Comparison of ENCODE assay signal across 9 mouse cellular contexts in genomic region chr16:45196816-45197215, GRCm38 (mm10). TPM values are rescaled to one million over a fixed set of nuclear protein-coding genes. Genes with fewer than 3 reads are reported as not detected.
DNase-seq lines count a peak whose midpoint lies in the region; ATAC-seq and TF ChIP-seq lines count a peak whose summit lies in the region.
"Had no signal": no experiment of that assay in that cellular context is flagged by ENCODE, and none has a peak within 500 bp of the region (broad histone marks: within the 10 kb centered on the region; RNA-seq: fewer than 3 reads in every experiment).

No protein-coding gene starts in this region.

- H3K4me1 ChIP-seq in G1E (ENCODE audit: insufficient read depth, low read depth, low read length), result no peaks in the 10 kb centered on the region
- H3K4me1 ChIP-seq in lung, embryonic 14.5 days (ENCODE audit: insufficient read depth), result no peaks in the 10 kb centered on the region

- peak; percentile 5 for DNase-seq in G1E (ENCODE audit: low spot score)
- peak; percentile 90 for DNase-seq in brain, adult 2 months (ENCODE audit: low read depth, low spot score)
- peak; percentile 52 for DNase-seq in fibroblast of lung, adult 2 months (ENCODE audit: low read depth)
- DNase-seq in heart, postnatal 4 days, result peak; percentile 75
- DNase-seq in large intestine, adult 2 months (ENCODE audit: low read depth, low spot score), result peak; percentile 31
- DNase-seq in lung, embryonic 14.5 days, result peak; percentile 97
- DNase-seq in ovary, postnatal 36 days (ENCODE audit: low spot score), result peak; percentile 13
- DNase-seq in yolk sac, embryonic 10.5 days (ENCODE audit: low spot score), result peak; percentile 31

- H3K27ac ChIP-seq in lung, embryonic 14.5 days (ENCODE audit: low read depth), result no peak overlapping the region
- H3K27ac ChIP-seq: macrophage had no signal

- peak; percentile 41; the same call in 1 of the 2 replicates for ATAC-seq in G1E (ENCODE audit: extremely low read depth, insufficient number of reproducible peaks, low FRiP score, poor library complexity, severe bottlenecking)
- peak; percentile 69 for ATAC-seq in lung, embryonic 14.5 days (ENCODE audit: insufficient read depth)

- no peaks in the 10 kb centered on the region for H3K36me3 ChIP-seq in G1E (replicated peaks)
- no peaks in the 10 kb centered on the region for H3K36me3 ChIP-seq in lung, embryonic 14.5 days (ENCODE audit: insufficient read depth)

- no peaks in the 10 kb centered on the region for H3K27me3 ChIP-seq in G1E (ENCODE audit: insufficient read depth, low read length)
- H3K27me3 ChIP-seq in lung, embryonic 14.5 days (ENCODE audit: insufficient read depth, low read length), result no peaks in the 10 kb centered on the region

- no peak overlapping the region for H3K9ac ChIP-seq in lung, embryonic 14.5 days

- 34% methylated on average over 6 of the region's 6 CpGs for WGBS in large intestine, adult 2 months
- WGBS in lung, embryonic 14.5 days, result 31% methylated on average over 6 of the region's 6 CpGs

- H3K4me3 ChIP-seq in G1E (ENCODE audit: low read depth, low read length), result no peak overlapping the region
- no peak overlapping the region for H3K4me3 ChIP-seq in lung, embryonic 14.5 days (ENCODE audit: low read depth, low read length)

- TF ChIP-seq CTCF in G1E (IDR thresholded peaks at IDR 0.05; ENCODE audit: low read depth, low read length), result peak; percentile 69
- peak; percentile 90 for TF ChIP-seq CTCF in lung, embryonic 14.5 days (IDR thresholded peaks at IDR 0.05; ENCODE audit: low read depth)

- H3K4me2 ChIP-seq in lung, embryonic 14.5 days, result no peak overlapping the region

- H3K9me3 ChIP-seq in G1E (replicated peaks), result no peaks in the 10 kb centered on the region
- H3K9me3 ChIP-seq in lung, embryonic 14.5 days (ENCODE audit: low read depth, low read length), result no peaks in the 10 kb centered on the region

RNA-seq across cellular contexts. Expression of gene Btla, which starts 27.3 kb away (rescaled TPM):
- not detected in 2 replicates for total RNA-seq in G1E (2014; fragmentation: Nextera tagmentation)
- total RNA-seq in G1E (2017), result 0.12 and 0.22 TPM in 2 replicates
- polyA plus RNA-seq in G1E (2012), result not detected in 2 replicates
- under 1 TPM; 0.25 to 0.26 TPM for total RNA-seq in heart, postnatal 4 days (2021)
- polyA plus RNA-seq in large intestine, adult 2 months (2012; rRNA removed), result 2.2 and 2.5 TPM in 2 replicates
- 0.13 TPM in 1 of 2 replicates, not detected in the other for polyA plus RNA-seq in lung, embryonic 14.5 days (2014; fragmentation: Nextera tagmentation; extraction: Ambion mirVana)

RNA-seq across cellular contexts. Expression of gene Atg3, which starts 38.2 kb away (rescaled TPM):
- 55.5 and 61.7 TPM in 2 replicates for total RNA-seq in G1E (2014; fragmentation: Nextera tagmentation)
- total RNA-seq in G1E (2017), result 43.3 and 49.7 TPM in 2 replicates
- 12.3 and 12.6 TPM in 2 replicates for polyA plus RNA-seq in G1E (2012)
- total RNA-seq in heart, postnatal 4 days (2021), result 10 to 100 TPM; 27.7 to 27.8 TPM
- polyA plus RNA-seq in large intestine, adult 2 months (2012; rRNA removed), result 11.2 and 15.4 TPM in 2 replicates
- 37.7 and 38.4 TPM in 2 replicates for polyA plus RNA-seq in lung, embryonic 14.5 days (2014; fragmentation: Nextera tagmentation; extraction: Ambion mirVana)

RNA-seq across cellular contexts. Expression of gene Slc35a5, which starts 38.3 kb away (rescaled TPM):
- total RNA-seq in G1E (2014; fragmentation: Nextera tagmentation) (10.6 and 11.5 TPM in 2 replicates), G1E (2017) (14.1 and 21.9 TPM in 2 replicates)
- polyA plus RNA-seq in G1E (2012), result 0.04 and 0.22 TPM in 2 replicates
- 10 to 100 TPM in 1 of 2 experiments, 1 to 10 TPM in 1; 9.1 to 13.9 TPM for total RNA-seq in heart, postnatal 4 days (2021)
- polyA plus RNA-seq in large intestine, adult 2 months (2012; rRNA removed), result 7.5 and 23.4 TPM in 2 replicates
- 17.4 and 19.6 TPM in 2 replicates for polyA plus RNA-seq in lung, embryonic 14.5 days (2014; fragmentation: Nextera tagmentation; extraction: Ambion mirVana)

Comparison
In these comparisons a context has a peak if more than half of its experiments do, and no peak if none do; other contexts are left out.
1. DNase-seq: peak in every context shown above with its lines; median percentile 97 in lung, embryonic 14.5 days; 90 in brain, adult 2 months; 75 in heart, postnatal 4 days; 52 in fibroblast of lung, adult 2 months; 31 in large intestine, adult 2 months; 31 in yolk sac, embryonic 10.5 days; 13 in ovary, postnatal 36 days; 5 in G1E.